Mouse (Mus musculus): ENCODE data around the gene Emcn. TPM values are rescaled to one million over a fixed set of nuclear protein-coding genes. Genes with fewer than 3 reads are reported as not detected.

Emcn gene
- polyA plus RNA-seq, 1 experiment from 2014 or later = 24.5 TPM

GRCm38 (mm10) chr3:137318371-137318770 is 22.5 kb upstream of the Emcn start:
- Histone ChIP-seq H3K4me2 (replicated peaks; ENCODE audit: low read depth, low read length) (no peak overlapping the region), H3K27ac (ENCODE audit: low read length) (no peak overlapping the region), H3K36me3 (ENCODE audit: control insufficient read depth, insufficient read depth, low read length) (no peaks in the 10 kb centered on the region), H3K9ac (replicated peaks; ENCODE audit: low read depth, low read length) (no peak overlapping the region), H3K4me1 (ENCODE audit: control insufficient read depth, insufficient read depth, low read length) (no peaks in the 10 kb centered on the region), H3K27me3 (ENCODE audit: control insufficient read depth, insufficient read depth, low read length) (no peaks in the 10 kb centered on the region), H3K4me3 (ENCODE audit: low read depth, low read length) (no peak overlapping the region), H3K9me3 (ENCODE audit: control insufficient read depth, low read depth, low read length) (no peaks in the 10 kb centered on the region)
- ATAC-seq (ENCODE audit: insufficient number of reproducible peaks, insufficient read depth, low FRiP score, low read depth) = no peak
- WGBS = 88% methylated on average over 2 of the region's 2 CpGs

DNA sequence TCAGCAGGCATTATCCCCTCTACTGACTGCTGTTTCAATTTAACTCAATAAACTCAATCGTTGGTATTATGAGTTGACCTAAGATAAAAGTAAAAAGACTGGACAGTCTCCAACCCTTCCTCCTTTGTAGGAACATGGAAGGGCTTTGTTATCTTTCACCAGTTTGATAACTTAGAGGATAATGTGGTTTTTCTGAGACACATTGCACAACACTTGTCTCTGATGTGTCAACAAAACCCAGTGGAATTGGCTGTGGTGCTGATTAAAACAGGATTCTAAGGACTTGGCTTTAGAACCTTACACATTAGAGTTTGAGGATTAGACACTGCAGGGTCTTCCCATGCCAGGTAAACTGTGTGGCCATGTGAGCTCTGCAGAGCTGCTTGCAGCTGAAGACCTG is 20.9 kb upstream of the Emcn start:
- Histone ChIP-seq H3K4me2 (replicated peaks; ENCODE audit: low read depth, low read length) (no peak overlapping the region), H3K36me3 (ENCODE audit: control insufficient read depth, insufficient read depth, low read length) (no peaks in the 10 kb centered on the region), H3K4me3 (ENCODE audit: low read depth, low read length) (no peak overlapping the region), H3K27ac (ENCODE audit: low read length) (no peak overlapping the region), H3K9ac (replicated peaks; ENCODE audit: low read depth, low read length) (no peak overlapping the region), H3K27me3 (ENCODE audit: control insufficient read depth, insufficient read depth, low read length) (no peaks in the 10 kb centered on the region), H3K9me3 (ENCODE audit: control insufficient read depth, low read depth, low read length) (no peaks in the 10 kb centered on the region), H3K4me1 (ENCODE audit: control insufficient read depth, insufficient read depth, low read length) (no peaks in the 10 kb centered on the region)
- 56% methylated on average over 1 of the region's 1 CpGs for WGBS
- no peak for ATAC-seq (ENCODE audit: insufficient number of reproducible peaks, insufficient read depth, low FRiP score, low read depth)

DNA sequence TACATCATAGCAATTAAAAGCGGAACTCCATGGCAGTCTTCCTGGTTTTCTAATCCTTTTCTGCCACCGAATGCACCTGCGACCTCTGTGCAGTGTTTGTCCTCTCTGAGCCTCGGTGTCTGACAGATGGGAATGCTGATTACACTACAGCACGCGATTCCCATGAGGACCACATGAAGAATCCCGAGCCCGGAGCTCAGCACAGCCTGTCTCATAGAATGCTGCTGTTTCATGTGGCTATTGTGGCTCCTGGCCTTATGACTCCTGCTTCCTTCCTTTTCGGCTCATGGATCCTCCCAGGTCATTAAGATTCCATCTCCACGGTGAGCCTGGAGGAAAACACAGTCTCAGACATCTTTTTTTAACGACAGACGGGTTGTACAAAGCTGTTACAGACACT is 18.6 kb upstream of the Emcn start:
- no peak overlapping the region for H3K4me3 ChIP-seq (ENCODE audit: low read depth, low read length)
- no peak overlapping the region for H3K27ac ChIP-seq (ENCODE audit: low read length)
- H3K36me3 ChIP-seq (ENCODE audit: control insufficient read depth, insufficient read depth, low read length) = no peaks in the 10 kb centered on the region
- 56% methylated on average over 12 of the region's 12 CpGs for WGBS
- H3K9me3 ChIP-seq (ENCODE audit: control insufficient read depth, low read depth, low read length) = no peaks in the 10 kb centered on the region
- ATAC-seq (ENCODE audit: insufficient number of reproducible peaks, insufficient read depth, low FRiP score, low read depth) = no peak
- no peaks in the 10 kb centered on the region for H3K27me3 ChIP-seq (ENCODE audit: control insufficient read depth, insufficient read depth, low read length)
- H3K4me2 ChIP-seq (replicated peaks; ENCODE audit: low read depth, low read length) = no peak overlapping the region
- H3K4me1 ChIP-seq (ENCODE audit: control insufficient read depth, insufficient read depth, low read length) = no peaks in the 10 kb centered on the region
- H3K9ac ChIP-seq (replicated peaks; ENCODE audit: low read depth, low read length) = no peak overlapping the region

DNA sequence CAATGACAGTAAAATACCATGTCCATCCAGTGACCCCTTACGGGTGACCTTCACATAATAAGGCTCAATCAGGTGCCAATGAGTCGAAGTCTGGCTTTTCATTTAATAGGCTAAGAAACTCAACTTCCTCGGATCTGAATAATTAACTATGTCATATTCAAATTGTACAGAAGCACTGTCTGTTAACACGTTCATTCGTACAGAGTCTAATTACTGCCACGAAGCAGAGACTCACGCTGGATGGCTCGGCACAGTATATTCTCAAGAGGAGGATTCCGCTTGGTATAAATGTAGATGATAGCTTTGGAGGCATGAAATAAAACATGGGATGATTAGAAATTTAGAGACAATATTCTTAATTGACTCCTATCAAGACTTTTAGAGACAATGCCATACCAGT is 11.0 kb upstream of the Emcn start:
- Histone ChIP-seq H3K4me3 (ENCODE audit: low read depth, low read length) (no peak overlapping the region), H3K9me3 (ENCODE audit: control insufficient read depth, low read depth, low read length) (no peaks in the 10 kb centered on the region), H3K9ac (replicated peaks; ENCODE audit: low read depth, low read length) (no peak overlapping the region), H3K4me2 (replicated peaks; ENCODE audit: low read depth, low read length) (no peak overlapping the region), H3K36me3 (ENCODE audit: control insufficient read depth, insufficient read depth, low read length) (no peaks in the 10 kb centered on the region), H3K27ac (ENCODE audit: low read length) (no peak overlapping the region), H3K4me1 (ENCODE audit: control insufficient read depth, insufficient read depth, low read length) (no peaks in the 10 kb centered on the region), H3K27me3 (ENCODE audit: control insufficient read depth, insufficient read depth, low read length) (no peaks in the 10 kb centered on the region)
- ATAC-seq (ENCODE audit: insufficient number of reproducible peaks, insufficient read depth, low FRiP score, low read depth) = no peak
- WGBS = 86% methylated on average over 9 of the region's 9 CpGs

GRCm38 (mm10) chr3:137330950-137331349 is 9.9 kb upstream of the Emcn start:
- no peak overlapping the region for H3K4me3 ChIP-seq (ENCODE audit: low read depth, low read length)
- no peak for ATAC-seq (ENCODE audit: insufficient number of reproducible peaks, insufficient read depth, low FRiP score, low read depth)
- H3K36me3 ChIP-seq (ENCODE audit: control insufficient read depth, insufficient read depth, low read length) = no peaks in the 10 kb centered on the region
- H3K27ac ChIP-seq (ENCODE audit: low read length) = no peak overlapping the region
- 48% methylated on average over 4 of the region's 4 CpGs for WGBS
- no peak overlapping the region for H3K9ac ChIP-seq (replicated peaks; ENCODE audit: low read depth, low read length)
- H3K4me2 ChIP-seq (replicated peaks; ENCODE audit: low read depth, low read length) = no peak overlapping the region
- H3K27me3 ChIP-seq (ENCODE audit: control insufficient read depth, insufficient read depth, low read length) = no peaks in the 10 kb centered on the region
- no peaks in the 10 kb centered on the region for H3K9me3 ChIP-seq (ENCODE audit: control insufficient read depth, low read depth, low read length)
- no peaks in the 10 kb centered on the region for H3K4me1 ChIP-seq (ENCODE audit: control insufficient read depth, insufficient read depth, low read length)

DNA sequence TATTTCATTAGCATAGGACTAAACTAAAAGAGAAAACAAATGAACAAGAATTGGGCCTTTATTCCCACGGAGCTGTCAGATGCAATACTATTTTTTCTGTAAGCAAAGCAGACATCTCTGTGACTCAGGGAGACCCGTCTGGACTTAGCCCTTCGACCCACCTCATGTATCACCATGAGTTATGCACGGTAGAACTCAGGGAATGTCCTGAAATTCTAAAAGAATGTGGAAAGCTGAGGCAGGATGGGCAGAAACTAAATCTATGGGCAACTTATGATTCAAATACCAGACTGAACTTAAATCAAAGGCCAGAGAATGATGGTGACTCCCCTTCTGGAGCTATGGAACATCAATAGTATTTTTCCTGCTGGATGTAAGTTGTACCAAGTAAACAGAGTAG is 8.3 kb upstream of the Emcn start:
- no peaks in the 10 kb centered on the region for H3K4me1 ChIP-seq (ENCODE audit: control insufficient read depth, insufficient read depth, low read length)
- no peak overlapping the region for H3K4me2 ChIP-seq (replicated peaks; ENCODE audit: low read depth, low read length)
- no peaks in the 10 kb centered on the region for H3K9me3 ChIP-seq (ENCODE audit: control insufficient read depth, low read depth, low read length)
- no peaks in the 10 kb centered on the region for H3K36me3 ChIP-seq (ENCODE audit: control insufficient read depth, insufficient read depth, low read length)
- no peak overlapping the region for H3K9ac ChIP-seq (replicated peaks; ENCODE audit: low read depth, low read length)
- H3K27ac ChIP-seq (ENCODE audit: low read length) = no peak overlapping the region
- H3K4me3 ChIP-seq (ENCODE audit: low read depth, low read length) = no peak overlapping the region
- no peaks in the 10 kb centered on the region for H3K27me3 ChIP-seq (ENCODE audit: control insufficient read depth, insufficient read depth, low read length)
- ATAC-seq (ENCODE audit: insufficient number of reproducible peaks, insufficient read depth, low FRiP score, low read depth) = no peak
- 74% methylated on average over 4 of the region's 4 CpGs for WGBS

DNA sequence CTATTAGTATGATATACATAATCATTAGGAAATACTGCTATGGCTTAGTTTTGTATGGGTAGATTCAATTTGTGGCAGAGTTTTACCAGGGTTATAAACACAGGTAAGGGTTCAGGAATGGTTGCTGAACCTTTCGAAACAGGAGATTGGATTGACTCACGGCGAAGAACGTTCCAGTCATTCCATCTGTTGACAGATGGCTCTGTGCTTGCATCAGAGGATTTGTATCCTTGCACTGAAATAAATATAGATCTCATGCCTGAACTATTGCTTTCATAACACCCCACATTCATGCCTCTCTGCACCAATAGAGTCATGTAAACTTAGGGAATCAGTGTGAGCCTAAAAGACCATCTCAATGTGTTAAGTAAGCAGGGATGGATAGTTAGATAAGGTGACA is 4.9 kb upstream of the Emcn start:
- Histone ChIP-seq H3K4me2 (replicated peaks; ENCODE audit: low read depth, low read length) (no peak overlapping the region), H3K36me3 (ENCODE audit: control insufficient read depth, insufficient read depth, low read length) (no peaks in the 10 kb centered on the region), H3K27me3 (ENCODE audit: control insufficient read depth, insufficient read depth, low read length) (no peaks in the 10 kb centered on the region), H3K4me1 (ENCODE audit: control insufficient read depth, insufficient read depth, low read length) (no peaks in the 10 kb centered on the region), H3K9me3 (ENCODE audit: control insufficient read depth, low read depth, low read length) (no peaks in the 10 kb centered on the region), H3K9ac (replicated peaks; ENCODE audit: low read depth, low read length) (no peak overlapping the region), H3K4me3 (ENCODE audit: low read depth, low read length) (no peak overlapping the region), H3K27ac (ENCODE audit: low read length) (no peak overlapping the region)
- WGBS = 89% methylated on average over 4 of the region's 4 CpGs
- ATAC-seq (ENCODE audit: insufficient number of reproducible peaks, insufficient read depth, low FRiP score, low read depth) = no peak

- Histone ChIP-seq H3K27ac (ENCODE audit: low read length) (no peak overlapping the region), H3K9me3 (ENCODE audit: control insufficient read depth, low read depth, low read length) (no peaks in the 10 kb centered on the region), H3K4me1 (ENCODE audit: control insufficient read depth, insufficient read depth, low read length) (no peaks in the 10 kb centered on the region), H3K36me3 (ENCODE audit: control insufficient read depth, insufficient read depth, low read length) (no peaks in the 10 kb centered on the region), H3K4me3 (ENCODE audit: low read depth, low read length) (no peak overlapping the region), H3K9ac (replicated peaks; ENCODE audit: low read depth, low read length) (no peak overlapping the region), H3K4me2 (replicated peaks; ENCODE audit: low read depth, low read length) (no peak overlapping the region), H3K27me3 (ENCODE audit: control insufficient read depth, insufficient read depth, low read length) (no peaks in the 10 kb centered on the region)
- no peak for ATAC-seq (ENCODE audit: insufficient number of reproducible peaks, insufficient read depth, low FRiP score, low read depth)
- WGBS = 65% methylated on average over 5 of the region's 5 CpGs
These were observed 2.6 kb downstream of the Emcn start for GRCm38 (mm10) chr3:137343446-137343845.

DNA sequence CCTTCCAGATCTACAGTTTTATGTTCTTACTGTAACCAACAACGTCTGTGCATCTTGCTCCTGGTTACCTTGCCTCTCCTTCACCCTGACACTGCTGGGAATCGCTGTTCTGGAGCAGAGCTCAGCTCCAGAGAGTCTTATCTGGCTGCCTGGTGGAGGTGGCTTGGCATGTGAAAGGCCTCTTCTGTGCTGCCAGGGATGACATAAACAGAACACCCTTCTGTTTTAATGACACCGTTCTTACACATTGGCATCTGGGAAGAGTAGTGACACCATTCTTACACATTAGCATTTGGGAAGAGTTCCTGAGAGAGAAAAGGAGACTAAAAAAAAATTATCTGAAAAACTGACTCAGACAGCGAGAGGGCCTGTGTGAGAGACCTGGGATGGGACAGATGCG is 11.0 kb downstream of the Emcn start:
- H3K9me3 ChIP-seq (ENCODE audit: control insufficient read depth, low read depth, low read length) = no peaks in the 10 kb centered on the region
- H3K4me3 ChIP-seq (ENCODE audit: low read depth, low read length) = no peak overlapping the region
- no peak overlapping the region for H3K27ac ChIP-seq (ENCODE audit: low read length)
- ATAC-seq (ENCODE audit: insufficient number of reproducible peaks, insufficient read depth, low FRiP score, low read depth) = no peak
- WGBS = 74% methylated on average over 5 of the region's 5 CpGs
- no peaks in the 10 kb centered on the region for H3K27me3 ChIP-seq (ENCODE audit: control insufficient read depth, insufficient read depth, low read length)
- H3K4me1 ChIP-seq (ENCODE audit: control insufficient read depth, insufficient read depth, low read length) = no peaks in the 10 kb centered on the region
- H3K9ac ChIP-seq (replicated peaks; ENCODE audit: low read depth, low read length) = no peak overlapping the region
- H3K4me2 ChIP-seq (replicated peaks; ENCODE audit: low read depth, low read length) = no peak overlapping the region
- no peaks in the 10 kb centered on the region for H3K36me3 ChIP-seq (ENCODE audit: control insufficient read depth, insufficient read depth, low read length)
